Mouse (Mus musculus) bone marrow, adult 2 months (tissue): Measurements from ENCODE around the gene Msrb2.

ENCODE experiments used
- CTCF ChIP-seq: fragments of 200-500 bp; IDR thresholded peaks from 2 replicates; pipeline ENCODE4 v1.5.1; 2011; ENCODE audit warnings: low read length, control low read depth; ENCODE audit not compliant: control insufficient read depth, insufficient read depth
- POLR2A ChIP-seq: fragments of 200-500 bp; IDR thresholded peaks from 2 replicates; pipeline ENCODE4 v1.6.1; 2011; ENCODE audit warnings: low read depth, mild to moderate bottlenecking, control low read depth, low read length, borderline replicate concordance; ENCODE audit not compliant: control insufficient read depth

GRCm38 (mm10) chr2:19327811-19328210, 43.4 kb upstream of the Msrb2 start:
- TF ChIP-seq POLR2A: no peak
- no peak for TF ChIP-seq CTCF
